Mouse (Mus musculus): ENCODE results near the gene Ntsr1.
A peak's percentile ranks its signal among the peaks of the same experiment; 100 is the strongest.

Gene Ntsr1

GRCm38 (mm10) chr2:180560245-180560644 is 60.5 kb downstream of the Ntsr1 start:
- DNase-seq (ENCODE audit: low read depth, low spot score) = peak; percentile 56

- DNase-seq (ENCODE audit: low read depth, low spot score) = no peak
Observed at GRCm38 (mm10) chr2:180562146-180562545, 62.4 kb downstream of the Ntsr1 start.

GRCm38 (mm10) chr2:180563296-180563695 is 63.5 kb downstream of the Ntsr1 start:
- no peak for DNase-seq (ENCODE audit: low read depth, low spot score)

GRCm38 (mm10) chr2:180563841-180564240 is 64.1 kb downstream of the Ntsr1 start:
- no peak for DNase-seq (ENCODE audit: low read depth, low spot score)

GRCm38 (mm10) chr2:180566240-180566913 is 66.6 kb downstream of the Ntsr1 start:
- peak; percentile 82 for DNase-seq (ENCODE audit: low read depth, low spot score)

- no peak for DNase-seq (ENCODE audit: low read depth, low spot score)
Observed at GRCm38 (mm10) chr2:180569028-180569643, 69.4 kb downstream of the Ntsr1 start.

- DNase-seq (ENCODE audit: low read depth, low spot score) = no peak
Observed at GRCm38 (mm10) chr2:180576482-180576881, 76.7 kb downstream of the Ntsr1 start.

GRCm38 (mm10) chr2:180578686-180579085 is 78.9 kb downstream of the Ntsr1 start:
- DNase-seq (ENCODE audit: low read depth, low spot score) = peak; percentile 53

- no peak for DNase-seq (ENCODE audit: low read depth, low spot score)
Observed at GRCm38 (mm10) chr2:180581002-180581401, 81.2 kb downstream of the Ntsr1 start, which contains the start of gene Mrgbp. TSS of gene Mrgbp (plus strand) at chr2:180581304.

- peak; percentile 94 for DNase-seq (ENCODE audit: low read depth, low spot score)
Observed at GRCm38 (mm10) chr2:180582481-180583153, 82.8 kb downstream of the Ntsr1 start.

- peak; percentile 38 for DNase-seq (ENCODE audit: low read depth, low spot score)
Observed at GRCm38 (mm10) chr2:180583154-180583507, 83.4 kb downstream of the Ntsr1 start.

- DNase-seq (ENCODE audit: low read depth, low spot score) = peak; percentile 71
Observed at GRCm38 (mm10) chr2:180588736-180589122, 89.0 kb downstream of the Ntsr1 start.

- DNase-seq (ENCODE audit: low read depth, low spot score) = peak; percentile 84
Observed at GRCm38 (mm10) chr2:180589123-180589831, 89.5 kb downstream of the Ntsr1 start, which contains the start of gene Ogfr. TSS of gene Ogfr (plus strand) at chr2:180589245.

Measured in R1 (cell line).